Mouse (Mus musculus) frontal cortex, postnatal 14 days (tissue): Measurements from ENCODE around the gene Gm7137.
"Not testable (repeated sequence)": the region's sequence is repeated elsewhere in the genome, so short reads cannot be mapped to it uniquely, and the experiment has no call there.

Experiments
- DNase-seq, 2 experiments: peaks; one replicate each; pipeline ENCODE4 v3.0.0; 2022; ENCODE audit warnings: low spot score in 2 of 2

Gene Gm7137

DNA sequence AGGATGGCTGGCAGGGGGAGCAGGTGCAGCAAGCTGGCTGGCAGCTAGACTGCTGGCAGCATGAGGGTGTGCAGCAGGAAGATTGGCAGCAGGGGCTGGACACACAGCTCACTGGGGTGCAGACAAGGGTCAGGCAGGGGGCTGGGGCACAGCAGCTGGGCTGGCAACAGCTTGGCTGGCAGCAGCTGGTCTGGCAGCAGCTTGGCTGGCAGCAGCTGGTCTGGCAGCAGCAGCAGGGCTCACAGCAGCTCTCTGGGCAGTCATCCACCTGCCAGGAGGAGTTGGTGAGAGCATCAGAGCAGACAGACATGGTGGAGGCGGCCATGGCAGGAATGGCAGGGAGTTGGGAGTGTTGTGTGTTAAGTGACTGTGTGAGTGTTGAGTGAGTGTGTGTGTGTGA, at the start of gene Gm7137:
Gene Gm7137, minus strand, starts transcription at position 325 of the 400 bp plus-strand sequence.
- DNase-seq, result not testable (repeated sequence)

DNA sequence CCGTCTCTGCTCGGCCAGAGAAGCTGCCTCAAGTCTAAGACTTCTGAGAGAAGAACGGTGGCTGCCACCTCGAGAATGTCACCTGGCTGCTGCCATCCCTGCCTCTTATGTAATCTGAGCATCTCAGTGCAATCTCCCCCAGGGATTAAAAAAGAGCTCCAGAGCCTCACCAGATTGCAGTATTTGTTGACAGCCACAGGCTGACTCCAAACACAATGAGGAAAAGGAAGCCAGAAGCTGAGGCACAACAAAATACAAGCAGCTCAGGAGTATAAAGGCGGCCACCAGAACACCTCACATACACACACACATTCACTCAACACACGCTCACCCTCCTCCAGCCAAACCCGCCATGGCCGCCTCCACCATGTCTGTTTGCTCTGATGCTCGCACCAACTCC, 47.6 kb upstream of the Gm7137 start, which contains the start of gene Krtap10-10:
Gene Krtap10-10, plus strand, starts transcription at position 301 of the 400 bp plus-strand sequence.
- no peak for DNase-seq

GRCm38 (mm10) chr10:77826951-77827350, 39.0 kb upstream of the Gm7137 start, which contains the start of gene Krtap10-4:
Krtap10-4 (minus strand) TSS chr10:77827095.
- DNase-seq, result no peak

- DNase-seq, result no peak
Measured at GRCm38 (mm10) chr10:77819203-77819602, 31.2 kb upstream of the Gm7137 start.

GRCm38 (mm10) chr10:77818523-77818922, 30.5 kb upstream of the Gm7137 start:
- DNase-seq, result no peak

- DNase-seq, result no peak
Measured at GRCm38 (mm10) chr10:77815514-77815913, 27.5 kb upstream of the Gm7137 start.

- DNase-seq, result no peak
Measured at GRCm38 (mm10) chr10:77814382-77814781, 26.4 kb upstream of the Gm7137 start, which contains the start of gene Gm2696. Gm2696 (plus strand) TSS chr10:77814682.

DNA sequence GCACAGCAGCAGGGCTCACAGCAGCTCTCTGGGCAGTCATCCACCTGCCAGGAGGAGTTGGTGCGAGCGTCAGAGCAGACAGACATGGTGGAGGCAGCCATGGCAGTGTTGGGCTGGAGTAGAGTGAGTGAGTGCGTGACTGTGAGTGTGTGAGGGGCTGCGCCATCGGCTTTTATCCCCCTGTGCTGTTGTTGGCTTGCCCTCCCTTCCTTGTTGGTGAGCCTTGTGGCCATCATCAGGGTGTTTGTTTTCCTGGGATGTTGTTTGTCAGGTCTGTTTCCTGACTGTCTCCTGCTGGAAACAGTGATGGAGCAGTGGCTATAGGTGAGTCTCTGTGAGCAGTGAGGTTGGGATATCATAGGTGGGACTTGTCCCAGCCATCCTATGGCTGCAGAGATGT, 23.7 kb upstream of the Gm7137 start, which contains the start of gene Gm9507:
Gene Gm9507, minus strand, starts transcription at position 101 of the 400 bp plus-strand sequence.
- no peak for DNase-seq

GRCm38 (mm10) chr10:77804095-77804494, 16.1 kb upstream of the Gm7137 start:
- no peak for DNase-seq

- no peak for DNase-seq
Measured at GRCm38 (mm10) chr10:77798921-77799508, 11.0 kb upstream of the Gm7137 start, which contains the start of gene Gm19668. Gm19668 (minus strand) TSS chr10:77799133.

DNA sequence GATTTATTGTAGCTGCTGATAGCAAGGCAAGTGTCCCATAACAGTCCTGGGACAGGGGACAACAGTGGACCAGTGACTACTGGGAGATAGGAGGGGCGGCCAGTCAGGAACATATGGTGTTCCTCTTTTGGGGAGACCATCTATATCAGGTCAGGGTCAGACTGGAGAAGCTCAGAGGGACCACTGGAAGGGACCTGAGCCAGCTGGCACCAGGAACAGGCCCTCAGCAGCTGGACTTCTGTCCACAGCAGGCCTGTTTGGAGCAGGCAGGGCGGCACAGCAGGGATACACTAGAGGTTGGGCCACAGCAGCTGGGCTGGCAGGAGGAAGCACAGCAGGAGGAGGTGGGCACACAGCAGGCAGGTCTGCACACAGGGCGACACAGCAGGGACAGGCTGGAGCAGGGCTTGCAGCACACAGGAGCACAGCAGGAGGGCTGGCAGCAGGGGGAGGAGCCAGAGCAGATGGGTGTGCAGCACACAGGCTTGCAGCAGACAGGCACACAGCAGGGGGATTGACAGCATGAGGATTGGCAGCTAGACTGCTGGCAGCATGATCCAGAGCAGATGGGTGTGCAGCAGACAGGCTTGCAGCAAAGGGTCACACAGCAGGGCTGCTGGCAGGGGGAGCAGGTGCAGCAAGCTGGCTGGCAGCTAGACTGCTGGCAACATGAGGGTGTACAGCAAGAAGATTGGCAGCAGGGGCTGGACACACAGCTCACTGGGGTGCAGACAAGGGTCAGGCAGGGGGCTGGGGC, 10.3 kb upstream of the Gm7137 start:
- DNase-seq, result not testable (repeated sequence)

DNA sequence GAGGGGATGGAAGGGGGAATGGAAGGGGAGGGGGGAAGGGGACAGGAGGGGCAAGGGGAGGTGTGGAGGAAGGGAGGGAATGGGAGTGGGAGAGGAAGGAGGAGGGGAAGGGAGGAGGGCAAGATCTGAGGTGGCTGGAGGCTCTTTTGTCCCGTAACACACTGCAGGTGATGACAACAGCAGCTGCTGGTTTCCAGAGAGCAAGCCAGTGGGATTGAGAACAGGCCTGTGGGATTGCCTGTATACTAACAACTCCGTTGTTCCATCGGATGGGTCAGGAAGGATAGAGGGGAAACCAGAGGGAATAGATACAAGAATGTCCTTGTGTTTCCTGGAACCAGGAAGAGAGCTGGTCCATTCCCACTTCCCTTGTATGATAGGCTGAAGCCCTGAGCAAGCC, 9.7 kb upstream of the Gm7137 start:
- DNase-seq, result no peak

- DNase-seq, result no peak
Measured at GRCm38 (mm10) chr10:77794976-77795375, 7.0 kb upstream of the Gm7137 start, which contains the start of gene Gm9639. Gm9639 (minus strand) TSS chr10:77795076.

GRCm38 (mm10) chr10:77788621-77789020, 621 bp upstream of the Gm7137 start:
- DNase-seq, result no peak

DNA sequence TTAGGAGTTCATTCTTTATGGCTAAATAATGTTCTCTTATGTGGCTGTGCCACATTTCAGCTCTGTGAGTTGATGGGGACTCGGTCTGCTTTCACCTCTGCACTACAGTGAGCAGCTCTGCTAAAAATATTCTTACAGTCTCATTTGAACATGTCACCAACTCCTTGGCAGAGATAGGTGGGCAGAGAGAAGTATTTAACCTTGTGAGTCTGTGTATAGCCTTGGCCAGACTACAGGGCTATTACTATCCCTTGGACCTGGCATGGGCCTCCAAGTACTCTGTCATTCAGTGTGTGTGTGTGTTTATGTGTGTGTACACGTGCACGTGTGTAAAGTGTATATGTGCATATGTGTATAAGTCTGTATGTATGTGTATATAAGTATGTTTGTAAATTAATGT, 4.6 kb downstream of the Gm7137 start:
- not testable (repeated sequence) for DNase-seq

DNA sequence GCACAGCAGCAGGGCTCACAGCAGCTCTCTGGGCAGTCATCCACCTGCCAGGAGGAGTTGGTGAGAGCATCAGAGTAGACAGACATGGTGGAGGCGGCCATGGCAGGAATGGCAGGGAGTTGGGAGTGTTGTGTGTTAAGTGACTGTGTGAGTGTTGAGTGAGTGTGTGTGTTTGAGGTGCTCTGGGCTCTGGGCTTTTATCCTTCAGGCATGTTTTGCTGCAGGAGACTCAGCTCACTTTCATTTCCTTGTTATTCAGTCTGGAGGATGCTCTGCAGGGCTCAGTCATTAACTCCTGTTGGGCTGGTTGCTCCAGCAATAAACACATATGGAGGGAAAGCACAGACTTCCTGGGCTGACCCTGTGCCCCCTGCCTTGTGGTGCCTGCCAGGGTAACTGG, 5.6 kb downstream of the Gm7137 start, which contains the start of gene Gm3250:
Gene Gm3250, minus strand, starts transcription at position 101 of the 400 bp plus-strand sequence.
- not testable (repeated sequence) for DNase-seq

GRCm38 (mm10) chr10:77776844-77777243, 11.2 kb downstream of the Gm7137 start, which contains the start of gene Gm7138:
Gm7138 (minus strand) TSS chr10:77776944.
- DNase-seq, result not testable (repeated sequence)

DNA sequence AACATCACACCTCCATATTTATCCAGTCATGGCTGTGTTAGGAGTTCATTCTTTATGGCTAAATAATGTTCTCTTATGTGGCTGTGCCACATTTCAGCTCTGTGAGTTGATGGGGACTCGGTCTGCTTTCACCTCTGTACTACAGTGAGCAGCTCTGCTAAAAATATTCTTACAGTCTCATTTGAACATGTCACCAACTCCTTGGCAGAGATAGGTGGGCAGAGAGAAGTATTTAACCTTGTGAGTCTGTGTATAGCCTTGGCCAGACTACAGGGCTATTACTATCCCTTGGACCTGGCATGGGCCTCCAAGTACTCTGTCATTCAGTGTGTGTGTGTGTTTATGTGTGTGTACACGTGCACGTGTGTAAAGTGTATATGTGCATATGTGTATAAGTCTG, 15.9 kb downstream of the Gm7137 start:
- DNase-seq, result not testable (repeated sequence)

DNA sequence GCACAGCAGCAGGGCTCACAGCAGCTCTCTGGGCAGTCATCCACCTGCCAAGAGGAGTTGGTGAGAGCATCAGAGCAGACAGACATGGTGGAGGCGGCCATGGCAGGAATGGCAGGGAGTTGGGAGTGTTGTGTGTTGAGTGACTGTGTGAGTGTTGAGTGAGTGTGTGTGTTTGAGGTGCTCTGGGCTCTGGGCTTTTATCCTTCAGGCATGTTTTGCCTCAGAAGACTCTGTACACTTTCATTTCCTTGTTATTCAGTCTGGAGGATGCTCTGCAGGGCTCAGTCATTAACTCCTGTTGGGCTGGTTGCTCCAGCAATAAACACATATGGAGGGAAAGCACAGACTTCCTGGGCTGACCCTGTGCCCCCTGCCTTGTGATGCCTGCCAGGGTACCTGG, 16.8 kb downstream of the Gm7137 start, which contains the start of gene Gm3238:
Gene Gm3238, minus strand, starts transcription at position 101 of the 400 bp plus-strand sequence.
- DNase-seq, result not testable (repeated sequence)

DNA sequence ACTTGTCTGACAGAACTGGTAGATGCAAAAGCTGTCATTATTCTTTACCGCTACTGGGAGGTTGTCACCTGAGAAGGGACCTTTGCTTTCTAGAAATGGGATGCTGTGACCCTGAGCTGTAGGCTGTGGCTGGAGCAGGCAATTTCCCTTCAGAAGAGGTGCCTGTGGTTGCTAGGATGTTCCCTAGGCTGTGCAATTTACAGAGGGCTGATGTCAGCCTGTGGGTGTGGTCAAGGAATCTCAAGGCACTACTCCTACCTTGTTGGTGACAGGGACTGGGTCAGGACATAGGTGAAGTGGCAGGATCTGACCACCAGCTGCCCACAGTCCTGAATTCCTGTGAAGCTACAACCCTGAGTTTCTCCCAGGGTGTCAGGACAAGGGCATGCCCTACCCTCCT, 18.3 kb downstream of the Gm7137 start:
- no peak for DNase-seq

- DNase-seq, result not testable (repeated sequence)
Measured at GRCm38 (mm10) chr10:77759582-77759981, 28.4 kb downstream of the Gm7137 start, which contains the start of gene Gm3233. Gm3233 (minus strand) TSS chr10:77759682.

DNA sequence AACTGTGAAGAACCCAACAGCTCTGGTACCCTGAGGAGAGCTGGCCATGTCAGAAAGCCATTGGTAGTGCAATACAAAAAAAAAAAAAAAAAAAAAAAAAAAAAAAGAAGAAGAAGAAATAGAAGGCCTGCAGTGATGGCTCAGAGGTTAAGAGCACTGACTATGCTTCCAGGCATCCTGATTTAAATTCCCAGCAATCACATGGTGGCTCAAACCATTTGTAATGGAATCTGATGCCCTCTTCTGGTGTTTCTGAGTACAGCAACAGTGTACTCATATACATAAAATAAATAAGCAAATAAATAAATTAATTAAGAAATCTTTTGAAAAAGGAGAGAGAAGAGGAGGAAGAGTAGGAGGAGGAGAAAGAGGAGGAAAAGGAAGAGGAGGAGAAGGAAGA, 34.6 kb downstream of the Gm7137 start:
- no peak for DNase-seq
